Mouse (Mus musculus): ENCODE data around the gene Arl4a.

Gene Arl4a

GRCm38 (mm10) chr12:39959166-39959565 lies 78.7 kb downstream of the Arl4a start:
- peak; percentile 34 for DNase-seq (ENCODE audit: low spot score)

- DNase-seq (ENCODE audit: low spot score), result no peak
Observed at GRCm38 (mm10) chr12:39957931-39958671, 79.7 kb downstream of the Arl4a start.

- DNase-seq (ENCODE audit: low spot score), result peak; percentile 82
Observed at GRCm38 (mm10) chr12:39956396-39956795, 81.4 kb downstream of the Arl4a start.

Measured in retina, embryonic 14.5 days (tissue).